Mouse (Mus musculus) CH12.LX (cell line): ENCODE data around the gene Zfp287. TPM values are rescaled to one million over a fixed set of nuclear protein-coding genes. Genes with fewer than 3 reads are reported as not detected.

Experiments
- DNase-seq: peaks from one replicate; pipeline ENCODE4 v3.0.0-alpha.2; 2013; ENCODE audit errors: extremely low read depth
- H3K27ac ChIP-seq: 2 replicates; pipeline ENCODE4 v1.5.1; 2012; ENCODE audit warnings: low read depth, mild to moderate bottlenecking, control low read depth, moderate library complexity; ENCODE audit not compliant: insufficient read depth
- H3K27me3 ChIP-seq: replicated peaks from 2 replicates; pipeline ENCODE3; 2012; ENCODE audit warnings: inconsistent platforms
- H3K36me3 ChIP-seq, 2 experiments: replicated peaks in 1 of 2; 2 replicates each; pipeline versions ENCODE3 to v1.6.1; 2012; ENCODE audit warnings: inconsistent platforms in 1 of 2, low read length in 1 of 2, mild to moderate bottlenecking in 1 of 2, mixed read lengths in 1 of 2, moderate library complexity in 1 of 2; ENCODE audit not compliant: control insufficient read depth in 1 of 2, insufficient read depth in 1 of 2
- H3K4me1 ChIP-seq, 2 experiments: 2 replicates each; pipeline ENCODE4 v1.6.1; 2012; ENCODE audit warnings: inconsistent platforms in 1 of 2, moderate library complexity in 1 of 2; ENCODE audit not compliant: insufficient read depth in 2 of 2, control insufficient read depth in 1 of 2
- H3K4me2 ChIP-seq: 2 replicates; pipeline ENCODE4 v1.6.1; 2012; ENCODE audit warnings: low read depth, mild to moderate bottlenecking, control low read depth; ENCODE audit not compliant: poor library complexity, insufficient read depth, severe bottlenecking
- H3K4me3 ChIP-seq, 3 experiments: fragments of 150-350 bp in 1 of 3; sonication (generic) in 1 of 3; replicated peaks in 1 of 3; 2 replicates each; pipeline versions ENCODE3 to v1.5.1; 2011 to 2012; ENCODE audit warnings: low read depth in 2 of 3, low read length in 2 of 3, mild to moderate bottlenecking in 2 of 3, moderate library complexity in 2 of 3, control low read depth in 1 of 3, improper control_type of control experiment in 1 of 3, inconsistent platforms in 1 of 3, mixed read lengths in 1 of 3; ENCODE audit not compliant: poor library complexity in 1 of 3
- H3K79me2 ChIP-seq: replicated peaks from 2 replicates; pipeline ENCODE4 v1.6.1; 2012; ENCODE audit warnings: mild to moderate bottlenecking, moderate library complexity; ENCODE audit not compliant: control insufficient read depth, poor library complexity, insufficient read depth, severe bottlenecking; ENCODE audit errors: extremely low read depth
- H3K9ac ChIP-seq: 2 replicates; pipeline ENCODE4 v1.6.1; 2012; ENCODE audit warnings: low read depth, mild to moderate bottlenecking, control low read depth, moderate library complexity; ENCODE audit not compliant: insufficient read depth
- H3K9me3 ChIP-seq: replicated peaks from 2 replicates; pipeline ENCODE3; 2012; ENCODE audit warnings: low read length, inconsistent platforms, mixed read lengths
- BHLHE40 ChIP-seq: IDR thresholded peaks from 2 replicates; pipeline ENCODE4 v1.6.1; 2011; ENCODE audit warnings: mild to moderate bottlenecking, low read depth, low read length, improper control_type of control experiment
- CHD2 ChIP-seq: IDR thresholded peaks from 2 replicates; pipeline ENCODE4 v1.6.1; 2011; ENCODE audit warnings: low read length, improper control_type of control experiment
- CTCF ChIP-seq, 2 experiments: IDR thresholded peaks in 1 of 2; conservative IDR thresholded peaks in 1 of 2; 2 replicates each; pipeline ENCODE4 v1.5.1; 2011 to 2012; ENCODE audit warnings: low read depth in 2 of 2, low read length in 2 of 2, improper control_type of control experiment in 1 of 2, inconsistent platforms in 1 of 2, mild to moderate bottlenecking in 1 of 2, moderate library complexity in 1 of 2
- EP300 ChIP-seq: IDR thresholded peaks from 2 replicates; pipeline ENCODE4 v1.6.1; 2011; ENCODE audit warnings: low read length, improper control_type of control experiment
- ETS1 ChIP-seq: conservative IDR thresholded peaks from 2 replicates; pipeline ENCODE4 v1.6.1; 2012; ENCODE audit warnings: low read depth, mild to moderate bottlenecking, inconsistent platforms, low read length, improper control_type of control experiment, moderate library complexity
- GABPA ChIP-seq: IDR thresholded peaks from 2 replicates; pipeline ENCODE4 v1.6.1; 2012; ENCODE audit warnings: low read depth, low read length, improper control_type of control experiment, inconsistent platforms; ENCODE audit not compliant: insufficient replicate concordance
- HCFC1 ChIP-seq: IDR thresholded peaks from 2 replicates; pipeline ENCODE4 v1.6.1; 2012; ENCODE audit warnings: low read depth, mild to moderate bottlenecking, inconsistent platforms, low read length, improper control_type of control experiment
- IRF4 ChIP-seq: IDR thresholded peaks from 2 replicates; pipeline ENCODE4 v1.6.1; 2014; ENCODE audit warnings: low read depth, mild to moderate bottlenecking, inconsistent platforms, low read length, improper control_type of control experiment
- MAFK ChIP-seq: IDR thresholded peaks from 2 replicates; pipeline ENCODE4 v1.6.1; 2011; ENCODE audit warnings: low read length, improper control_type of control experiment; ENCODE audit not compliant: insufficient replicate concordance
- MXI1 ChIP-seq: IDR thresholded peaks from 2 replicates; pipeline ENCODE4 v1.6.1; 2011; ENCODE audit warnings: mild to moderate bottlenecking, low read depth, low read length, improper control_type of control experiment
- NRF1 ChIP-seq: IDR thresholded peaks from 2 replicates; pipeline ENCODE4 v1.6.1; 2014; ENCODE audit warnings: low read depth, mild to moderate bottlenecking, inconsistent platforms, low read length, improper control_type of control experiment, moderate library complexity
- PAX5 ChIP-seq: IDR thresholded peaks from 2 replicates; pipeline ENCODE4 v1.6.1; 2012; ENCODE audit warnings: low read length, inconsistent platforms, mixed read lengths
- POLR2A ChIP-seq: IDR thresholded peaks from 2 replicates; pipeline ENCODE4 v1.6.1; 2011; ENCODE audit warnings: low read depth, mild to moderate bottlenecking, improper control_type of control experiment, low read length
- RAD21 ChIP-seq: IDR thresholded peaks from 2 replicates; pipeline ENCODE4 v1.6.1; 2011; ENCODE audit warnings: low read depth, mild to moderate bottlenecking, low read length, improper control_type of control experiment, moderate library complexity
- RCOR1 ChIP-seq: conservative IDR thresholded peaks from 2 replicates; pipeline ENCODE4 v1.6.1; 2012; ENCODE audit warnings: low read depth, mild to moderate bottlenecking, inconsistent platforms, low read length, improper control_type of control experiment
- TCF12 ChIP-seq: IDR thresholded peaks from 2 replicates; pipeline ENCODE4 v1.6.1; 2014; ENCODE audit warnings: low read depth, mild to moderate bottlenecking, inconsistent platforms, low read length, improper control_type of control experiment
- UBTF ChIP-seq: IDR thresholded peaks from 2 replicates; pipeline ENCODE4 v1.6.1; 2012; ENCODE audit warnings: low read depth, mild to moderate bottlenecking, inconsistent platforms, low read length, improper control_type of control experiment, moderate library complexity
- ZKSCAN1 ChIP-seq: IDR thresholded peaks from 2 replicates; pipeline ENCODE4 v1.6.1; 2012; ENCODE audit warnings: low read depth, inconsistent platforms, low read length, improper control_type of control experiment, borderline replicate concordance
- ZMIZ1 ChIP-seq: IDR thresholded peaks from 2 replicates; pipeline ENCODE4 v1.6.1; 2012; ENCODE audit warnings: low read depth, mild to moderate bottlenecking, inconsistent platforms, low read length, improper control_type of control experiment
- dilution Hi-C: fragments of 300-500 bp; cut with MboI; formaldehyde crosslinking; loops from 2 replicates; pipeline ENCODE4 v1.14.3; 2020; ENCODE audit warnings: low sequenced_read_pairs; ENCODE audit not compliant: extremely low pct_unique_long_range_greater_than_20kb, extremely low pct_ligation_motif_present
- in situ Hi-C: fragments of 300-500 bp; cut with MboI; formaldehyde crosslinking; loops from 3 replicates; pipeline ENCODE4 v1.14.3; 2019; ENCODE audit warnings: low sequenced_read_pairs, low pct_ligation_motif_present, low pct_unique_long_range_greater_than_20kb, mixed read lengths
- polyA plus RNA-seq: library from polyadenylated mRNA; unstranded; fragments of >175 nt; gene quantifications from 2 replicates; pipeline ENCODE4 v1.2.1, GENCODE M21; 2012; ENCODE audit warnings: low read depth; ENCODE audit not compliant: insufficient read length
- total RNA-seq, 2 experiments: library from RNA; depleted of rRNA; stranded (reverse); fragments of 300-350 nt in 1 of 2; fragments of >200 nt in 1 of 2; gene quantifications; 2 replicates each; pipeline ENCODE4 v1.2.3; 2012 to 2014

Zfp287 gene
- total and polyA plus RNA-seq, 3 experiments: 4.8 to 7.3 (median 5.7) TPM

- Histone ChIP-seq H3K4me2 (no peak overlapping the region), H3K79me2 (no peaks in the 10 kb centered on the region), H3K27me3 (no peaks in the 10 kb centered on the region), H3K4me3 (no peak overlapping the region), H3K9me3 (no peaks in the 10 kb centered on the region), H3K4me1 (peaks cover 0 to 12% of the 10 kb centered on the region in 2 experiments; a peak in 2 of 4 replicates), H3K36me3 (no peaks in the 10 kb centered on the region), H3K9ac (no peak overlapping the region), H3K27ac (no peak overlapping the region)
- dilution Hi-C loops: no loop called here
- no peak for DNase-seq
- in situ Hi-C loops: loop anchor here (5.0 kb wide), 1 partner anchor 67 kb away; no protein-coding TSS in a partner anchor
- no peak for TF ChIP-seq ZKSCAN1
- no peak for TF ChIP-seq HCFC1
- no peak for TF ChIP-seq MAFK
- TF ChIP-seq MXI1: no peak
- TF ChIP-seq EP300: no peak
- TF ChIP-seq CTCF (conservative IDR thresholded peaks at IDR 0.05 in 1 of 2, IDR thresholded peaks at IDR 0.05 in 1 of 2; ENCODE audit: low read depth in 2 of 2, low read length in 2 of 2): no peak
- no peak for TF ChIP-seq POLR2A
- no peak for TF ChIP-seq RAD21
- no peak for TF ChIP-seq TCF12
- TF ChIP-seq NRF1: no peak
- no peak for TF ChIP-seq ETS1
- TF ChIP-seq GABPA: no peak
- TF ChIP-seq PAX5: no peak
- no peak for TF ChIP-seq RCOR1
Measured at GRCm38 (mm10) chr11:62678778-62679354, 52.8 kb downstream of the Zfp287 start.

DNA sequence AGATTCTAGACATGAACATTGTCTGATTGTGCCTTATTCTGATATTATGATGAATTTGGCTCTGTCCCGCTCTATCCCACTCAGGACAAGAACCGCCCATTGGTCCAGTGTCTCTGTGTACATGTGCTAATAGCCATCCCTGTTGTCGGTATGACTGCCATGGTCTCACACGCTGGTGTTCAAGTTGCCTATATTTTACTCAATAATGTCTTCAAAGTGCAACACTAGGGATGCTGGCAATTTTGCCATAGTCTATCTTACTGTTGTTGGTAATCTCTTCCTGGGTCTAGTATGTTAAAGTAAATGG is 55.5 kb downstream of the Zfp287 start:
- H3K4me1 ChIP-seq: peaks cover 4 to 19% of the 10 kb centered on the region in 2 experiments; a peak in 3 of 4 replicates
- no peak overlapping the region for H3K4me2 ChIP-seq
- H3K9ac ChIP-seq: no peak overlapping the region
- H3K36me3 ChIP-seq: no peaks in the 10 kb centered on the region
- H3K27ac ChIP-seq: no peak overlapping the region
- no peaks in the 10 kb centered on the region for H3K79me2 ChIP-seq
- no peaks in the 10 kb centered on the region for H3K27me3 ChIP-seq
- TF ChIP-seq HCFC1 (no peak), ETS1 (no peak), UBTF (no peak), MXI1 (no peak), PAX5 (no peak), ZMIZ1 (no peak), IRF4 (no peak), BHLHE40 (no peak), CHD2 (no peak)
- TF ChIP-seq, all 38 proteins: peak for 0
- Histone ChIP-seq H3K9me3 (no peaks in the 10 kb centered on the region), H3K4me3 (no peak overlapping the region)
- in situ Hi-C loops: loop anchor here (5.0 kb wide), 1 partner anchor 64 kb away; no protein-coding TSS in a partner anchor
- DNase-seq: no peak
- dilution Hi-C loops: no loop called here
